Comparison of ENCODE assay signal across 20 mouse cellular contexts in the genomic region with DNA sequence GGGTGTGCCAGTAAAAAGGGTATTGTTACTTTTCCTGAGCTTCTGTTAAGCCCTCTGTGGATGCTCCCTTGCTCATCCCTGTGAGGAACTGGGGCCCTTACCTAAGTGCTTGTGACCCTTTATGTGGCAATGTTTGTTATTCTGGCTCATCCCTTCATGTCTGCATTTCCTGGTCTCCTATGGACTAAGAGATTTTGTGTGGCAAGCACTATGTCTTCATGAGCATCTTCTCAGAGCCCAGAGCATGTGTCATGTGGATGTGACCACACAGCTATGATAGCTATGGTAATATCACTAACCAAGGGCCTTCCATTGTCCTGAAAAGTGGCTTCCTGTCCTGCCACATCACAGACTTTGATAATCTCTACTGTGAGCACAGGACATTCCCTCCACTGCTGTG.
"Had no signal": no experiment of that assay in that cellular context is flagged by ENCODE, and none has a peak within 500 bp of the region (broad histone marks: within the 10 kb centered on the region; RNA-seq: fewer than 3 reads in every experiment).

No protein-coding gene starts in this region.

- H3K4me1 ChIP-seq: liver, embryonic 15.5 days had no signal

- DNase-seq: kidney, adult 2 months; kidney, postnatal 25 days; left cerebral cortex, postnatal 4 days; lung, adult 18-20 months; lung, postnatal 10 days; lung, postnatal 36 days; right cerebral cortex, adult 18-20 months; right cerebral cortex, postnatal 14 days; right cerebral cortex, postnatal 4 days; thymus, adult 18-20 months; thymus, postnatal 36 days had no signal

- H3K4me2 ChIP-seq: limb, embryonic 12.5 days; limb, embryonic 15.5 days; liver, embryonic 11.5 days; liver, embryonic 15.5 days; lung, embryonic 15.5 days; neural tube, embryonic 12.5 days; neural tube, embryonic 15.5 days had no signal

- H3K9ac ChIP-seq: limb, embryonic 12.5 days; limb, embryonic 15.5 days; liver, embryonic 15.5 days; lung, embryonic 15.5 days; neural tube, embryonic 15.5 days had no signal

- H3K27ac ChIP-seq: kidney, postnatal 0 days; limb, embryonic 15.5 days; liver, embryonic 15.5 days; lung, embryonic 15.5 days; neural tube, embryonic 12.5 days had no signal

- H3K9me3 ChIP-seq: limb, embryonic 12.5 days; limb, embryonic 15.5 days; liver, embryonic 15.5 days; lung, embryonic 15.5 days; neural tube, embryonic 12.5 days; neural tube, embryonic 15.5 days had no signal

- ATAC-seq: intestine, postnatal 0 days had no signal

- H3K4me3 ChIP-seq: limb, embryonic 12.5 days; limb, embryonic 15.5 days; liver, embryonic 15.5 days; lung, embryonic 15.5 days; neural tube, embryonic 12.5 days; neural tube, embryonic 15.5 days had no signal

- H3K27me3 ChIP-seq: limb, embryonic 12.5 days; limb, embryonic 15.5 days; liver, embryonic 15.5 days; lung, embryonic 15.5 days; neural tube, embryonic 12.5 days; neural tube, embryonic 15.5 days had no signal

- H3K36me3 ChIP-seq: limb, embryonic 12.5 days; limb, embryonic 15.5 days; liver, embryonic 15.5 days; lung, embryonic 15.5 days; neural tube, embryonic 12.5 days; neural tube, embryonic 15.5 days had no signal
